Mouse (Mus musculus) left cerebral cortex, adult 8-10 months (tissue): ENCODE results near the gene Rnf5. TPM values are rescaled to one million over a fixed set of nuclear protein-coding genes. Genes with fewer than 3 reads are reported as not detected.

ENCODE experiments used
- DNase-seq, 2 experiments: peaks; one replicate each; pipeline ENCODE4 v3.0.0; 2022; ENCODE audit warnings: low spot score in 2 of 2
- total RNA-seq, 4 experiments: library from RNA; stranded (reverse); gene quantifications; 2 replicates each; pipeline ENCODE4 v1.2.4; 2022

The Rnf5 gene
- 10 to 100 TPM; 73.3 to 77.6 (median 76.0) TPM for total RNA-seq

- DNase-seq, result peak; percentile 96 to 100
Observed at GRCm38 (mm10) chr17:34603375-34604060, at the start of gene Rnf5. TSS of gene Rnf5 (minus strand) at chr17:34603690.

- no peak for DNase-seq
Observed at GRCm38 (mm10) chr17:34652985-34653384, 49.5 kb upstream of the Rnf5 start.

GRCm38 (mm10) chr17:34652546-34652945 lies 49.1 kb upstream of the Rnf5 start:
- DNase-seq, result no peak

- DNase-seq, result no peak
Observed at GRCm38 (mm10) chr17:34651507-34652221, 48.2 kb upstream of the Rnf5 start.

GRCm38 (mm10) chr17:34650781-34651180 lies 47.3 kb upstream of the Rnf5 start:
- DNase-seq, result no peak

GRCm38 (mm10) chr17:34649106-34649864 lies 45.8 kb upstream of the Rnf5 start:
- DNase-seq, result no peak

GRCm38 (mm10) chr17:34648141-34648890 lies 44.8 kb upstream of the Rnf5 start:
- no peak for DNase-seq

- peak; percentile 80 to 99 for DNase-seq
Observed at GRCm38 (mm10) chr17:34646906-34647787, 43.7 kb upstream of the Rnf5 start, which contains the start of gene Atf6b. TSS of gene Atf6b (plus strand) at chr17:34647146.

- DNase-seq, result peak in 1 of 2 experiments; percentile 18
Observed at GRCm38 (mm10) chr17:34645831-34646511, 42.5 kb upstream of the Rnf5 start.

- no peak for DNase-seq
Observed at GRCm38 (mm10) chr17:34645256-34645829, 41.9 kb upstream of the Rnf5 start.

- DNase-seq, result peak; percentile 92 to 95
Observed at GRCm38 (mm10) chr17:34644608-34645007, 41.1 kb upstream of the Rnf5 start, which contains the start of gene Fkbpl. TSS of gene Fkbpl (plus strand) at chr17:34644764.

- DNase-seq, result no peak
Observed at GRCm38 (mm10) chr17:34643944-34644343, 40.5 kb upstream of the Rnf5 start.

- DNase-seq, result no peak
Observed at GRCm38 (mm10) chr17:34643379-34643778, 39.9 kb upstream of the Rnf5 start.

GRCm38 (mm10) chr17:34641945-34642344 lies 38.5 kb upstream of the Rnf5 start:
- no peak for DNase-seq

GRCm38 (mm10) chr17:34640778-34641601 lies 37.5 kb upstream of the Rnf5 start:
- DNase-seq, result no peak

- DNase-seq, result no peak
Observed at GRCm38 (mm10) chr17:34639461-34640255, 36.2 kb upstream of the Rnf5 start.

GRCm38 (mm10) chr17:34637459-34637858 lies 34.0 kb upstream of the Rnf5 start:
- no peak for DNase-seq

GRCm38 (mm10) chr17:34635671-34636070 lies 32.2 kb upstream of the Rnf5 start:
- no peak for DNase-seq
